Mouse (Mus musculus) embryonic fibroblast, embryonic 13.5 days (primary cell): Measurements from ENCODE around the gene Tmem220. TPM values are rescaled to one million over a fixed set of nuclear protein-coding genes. Genes with fewer than 3 reads are reported as not detected.

Experiments
- H3K27ac ChIP-seq: 2 replicates; pipeline ENCODE4 v1.5.1; 2012; ENCODE audit warnings: low read length, control low read depth, inconsistent platforms; ENCODE audit not compliant: insufficient read depth
- H3K4me1 ChIP-seq: 2 replicates; pipeline ENCODE4 v1.6.1; 2011; ENCODE audit warnings: low read length; ENCODE audit not compliant: control insufficient read depth, insufficient read depth
- H3K4me3 ChIP-seq: 2 replicates; pipeline ENCODE4 v1.5.1; 2011; ENCODE audit warnings: mild to moderate bottlenecking, control low read depth, low read length; ENCODE audit not compliant: insufficient read depth
- CTCF ChIP-seq: IDR thresholded peaks from 2 replicates; pipeline ENCODE4 v1.5.1; 2011; ENCODE audit warnings: mild to moderate bottlenecking, control low read depth, low read length, moderate library complexity, borderline replicate concordance; ENCODE audit not compliant: insufficient read depth
- POLR2A ChIP-seq: IDR thresholded peaks from 2 replicates; pipeline ENCODE4 v1.6.1; 2011; ENCODE audit warnings: low read depth, mild to moderate bottlenecking, control low read depth, low read length, moderate library complexity
- polyA plus RNA-seq: library from polyadenylated mRNA; stranded (reverse); fragments of >200 nt; gene quantifications from 2 replicates; pipeline ENCODE4 v1.2.4, GENCODE M21; 2011; ENCODE audit warnings: low read depth; ENCODE audit not compliant: missing spikeins, insufficient read length

Tmem220 gene
- polyA plus RNA-seq, 1 experiment = 2.9 TPM

DNA sequence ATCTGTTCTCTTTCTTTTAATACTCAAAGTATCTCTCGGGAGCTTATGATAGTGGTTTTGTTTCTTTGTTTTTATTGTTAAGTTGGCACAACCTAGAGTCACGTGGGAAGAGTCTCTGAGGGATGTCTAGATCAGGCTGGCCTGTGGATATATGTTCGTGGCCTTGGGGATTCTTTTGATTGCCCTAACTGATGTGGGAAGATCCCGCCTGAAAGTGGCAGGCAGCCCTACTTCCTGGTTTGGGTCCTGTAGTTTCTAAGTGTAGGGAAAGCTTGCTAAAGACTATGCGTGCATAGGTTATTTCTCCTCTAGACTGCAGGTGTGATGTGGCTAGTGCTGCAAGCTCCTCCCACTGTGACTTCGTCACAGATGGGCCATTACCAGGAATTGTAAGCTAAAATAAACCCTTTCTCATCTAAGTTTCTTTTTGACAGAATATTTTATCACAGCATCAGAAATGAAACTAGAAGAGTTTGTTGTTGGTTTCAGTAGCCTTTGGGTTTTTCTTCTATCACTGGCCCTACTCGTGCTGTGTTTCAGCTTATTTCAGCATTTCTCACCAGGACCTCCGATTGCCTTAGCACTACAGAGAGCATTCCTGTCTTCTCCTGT lies 29.9 kb downstream of the Tmem220 start:
- Histone ChIP-seq H3K4me3 (no peak overlapping the region), H3K27ac (no peak overlapping the region), H3K4me1 (no peaks in the 10 kb centered on the region; the same call in 1 of the 2 replicates)
- TF ChIP-seq CTCF (no peak), POLR2A (no peak)

GRCm38 (mm10) chr11:67061311-67061710 lies 36.4 kb downstream of the Tmem220 start:
- Histone ChIP-seq H3K4me3 (no peak overlapping the region), H3K4me1 (no peaks in the 10 kb centered on the region), H3K27ac (no peak overlapping the region)
- TF ChIP-seq POLR2A = no peak
- no peak for TF ChIP-seq CTCF

DNA sequence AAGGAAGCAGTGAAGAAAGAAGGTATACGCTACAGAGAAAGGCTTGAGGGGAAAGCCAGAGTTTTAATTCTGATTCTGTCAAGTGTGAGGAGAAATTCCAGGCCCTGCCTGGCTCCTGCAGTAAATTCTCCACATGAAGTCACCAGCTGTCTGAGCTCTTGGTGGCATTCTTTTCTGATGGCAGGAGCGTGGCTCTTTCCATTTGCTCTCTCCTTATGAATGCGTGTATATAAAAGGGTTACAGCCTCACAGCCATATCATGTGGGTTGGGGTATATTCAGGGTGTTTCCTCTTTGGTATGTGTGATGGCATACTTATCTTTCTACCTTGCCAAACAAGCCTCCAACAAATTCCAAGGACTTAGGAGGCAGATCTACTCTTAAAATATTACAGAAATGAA lies 37.8 kb downstream of the Tmem220 start:
- Histone ChIP-seq H3K4me1 (no peaks in the 10 kb centered on the region), H3K27ac (no peak overlapping the region), H3K4me3 (no peak overlapping the region)
- TF ChIP-seq POLR2A (no peak), CTCF (no peak)

- TF ChIP-seq POLR2A (no peak), CTCF (no peak)
- Histone ChIP-seq H3K4me1 (no peaks in the 10 kb centered on the region), H3K4me3 (no peak overlapping the region), H3K27ac (no peak overlapping the region)
Measured at GRCm38 (mm10) chr11:67067741-67068140, 42.8 kb downstream of the Tmem220 start.

GRCm38 (mm10) chr11:67072615-67073130 lies 47.7 kb downstream of the Tmem220 start:
- H3K4me1 ChIP-seq = peaks cover 3% of the 10 kb centered on the region; the same call in 1 of the 2 replicates
- no peak for TF ChIP-seq POLR2A
- TF ChIP-seq CTCF = no peak
- no peak overlapping the region for H3K4me3 ChIP-seq
- no peak overlapping the region for H3K27ac ChIP-seq

DNA sequence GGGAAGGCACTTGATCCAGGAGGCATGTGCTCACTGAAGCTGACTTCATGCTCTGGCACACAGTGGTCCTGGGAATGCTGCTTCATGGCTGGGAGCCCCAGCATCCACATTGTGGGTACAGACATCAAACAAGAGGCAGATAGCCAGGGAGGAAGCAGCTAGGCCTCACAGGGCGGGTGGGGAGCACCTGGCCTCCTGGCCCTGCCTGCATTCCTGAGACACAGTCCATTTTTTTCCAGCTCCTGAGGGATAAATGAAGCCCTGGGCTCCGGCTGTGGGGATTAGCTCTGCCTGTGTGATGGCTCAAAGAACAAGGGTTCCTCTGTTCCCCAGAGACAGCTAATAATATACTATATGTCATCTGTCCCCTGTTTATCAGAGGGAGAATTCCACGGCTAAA lies 50.1 kb downstream of the Tmem220 start:
- Histone ChIP-seq H3K4me1 (peaks cover 3% of the 10 kb centered on the region; the same call in 1 of the 2 replicates), H3K4me3 (no peak overlapping the region), H3K27ac (no peak overlapping the region)
- no peak for TF ChIP-seq POLR2A
- TF ChIP-seq CTCF = no peak

DNA sequence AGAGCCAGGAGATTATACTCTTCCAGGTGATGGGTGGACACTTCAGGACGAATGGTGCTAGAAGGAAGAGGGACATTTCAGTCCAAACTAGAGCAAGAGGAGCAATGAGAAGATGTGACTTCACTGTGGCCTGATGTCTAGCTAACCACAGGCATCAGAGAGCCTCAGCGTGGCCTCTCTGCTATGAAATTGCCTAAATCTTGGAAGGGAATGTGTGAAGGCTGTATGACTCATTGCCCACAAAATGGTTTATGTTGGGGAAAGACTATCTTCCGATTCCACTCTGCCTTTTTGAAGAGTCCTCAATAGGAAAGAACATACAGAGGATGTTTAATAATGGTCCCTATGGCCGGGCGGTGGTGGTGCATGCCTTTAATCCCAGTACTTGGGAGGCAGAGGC lies 51.8 kb downstream of the Tmem220 start:
- no peak overlapping the region for H3K27ac ChIP-seq
- no peak for TF ChIP-seq POLR2A
- TF ChIP-seq CTCF = no peak
- H3K4me1 ChIP-seq = peaks cover 3% of the 10 kb centered on the region; the same call in 1 of the 2 replicates
- H3K4me3 ChIP-seq = no peak overlapping the region

DNA sequence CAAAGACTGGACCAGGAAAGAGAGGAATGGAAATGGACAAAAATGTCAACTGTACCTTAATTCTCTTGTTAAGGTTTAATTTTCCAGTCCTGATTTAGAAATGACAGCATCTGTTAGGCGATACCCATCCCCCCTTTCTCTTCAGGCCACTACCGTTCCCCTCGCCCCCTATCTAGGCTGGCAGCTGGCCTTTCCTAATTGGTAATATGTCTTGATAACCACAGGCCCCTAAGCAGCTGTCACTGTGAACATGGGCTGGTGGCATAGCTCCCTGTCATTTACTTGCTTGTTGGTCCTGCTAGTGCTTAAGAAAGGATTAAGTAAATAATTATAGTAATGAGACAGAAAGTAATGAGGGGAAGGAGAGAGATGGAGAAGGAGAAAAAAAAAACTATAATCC lies 52.5 kb downstream of the Tmem220 start:
- peaks cover 3% of the 10 kb centered on the region; the same call in 1 of the 2 replicates for H3K4me1 ChIP-seq
- TF ChIP-seq CTCF (no peak), POLR2A (no peak)
- H3K27ac ChIP-seq = no peak overlapping the region
- H3K4me3 ChIP-seq = no peak overlapping the region

- Histone ChIP-seq H3K4me3 (no peak within 1 kb of the TSS), H3K4me1 (peaks cover 3% of the 10 kb centered on the region; the same call in 1 of the 2 replicates), H3K27ac (no peak within 1 kb of the TSS)
- TF ChIP-seq CTCF (no peak), POLR2A (no peak)
Measured at GRCm38 (mm10) chr11:67078000-67078399, 53.0 kb downstream of the Tmem220 start, which contains the start of gene Myh3. TSS of gene Myh3 (plus strand) at chr11:67078300.

- Histone ChIP-seq H3K4me3 (no peak overlapping the region), H3K27ac (no peak overlapping the region), H3K4me1 (peaks cover 3% of the 10 kb centered on the region; the same call in 1 of the 2 replicates)
- TF ChIP-seq CTCF (no peak), POLR2A (no peak)
Measured at GRCm38 (mm10) chr11:67078888-67079287, 53.9 kb downstream of the Tmem220 start.

- TF ChIP-seq POLR2A (no peak), CTCF (no peak)
- H3K4me1 ChIP-seq = peaks cover 3% of the 10 kb centered on the region; the same call in 1 of the 2 replicates
- H3K4me3 ChIP-seq = no peak overlapping the region
Measured at GRCm38 (mm10) chr11:67079740-67080139, 54.8 kb downstream of the Tmem220 start.

More at GRCm38 (mm10) chr11:67079740-67080139, 54.8 kb downstream of the Tmem220 start:
- no peak overlapping the region for H3K27ac ChIP-seq
